Mouse (Mus musculus) intestine, embryonic 15.5 days (tissue): ENCODE measurements at regions not wholly inside any gene's neighbourhood (a gene's known extent, or its start where the extent isn't known, plus 50 kb on each side); places are given as distances from the start of the nearest gene placed in this dataset.
A peak's percentile ranks its signal among the peaks of the same experiment; 100 is the strongest.

Source experiments
- ATAC-seq: fragments of 200-750 bp; cut with Nextera tagmentation; 2 replicates; pipeline ENCODE4 v1.8.0; 2017; ENCODE audit warnings: moderate TSS enrichment, moderate library complexity
- H3K27ac ChIP-seq: fragments of 300-500 bp; sonication (generic); 2 replicates; pipeline ENCODE4 v1.5.1; 2015; ENCODE audit warnings: mild to moderate bottlenecking, inconsistent platforms
- H3K27me3 ChIP-seq: fragments of 300-500 bp; sonication (generic); replicated peaks from 2 replicates; pipeline ENCODE4 v1.6.1; 2015; ENCODE audit warnings: inconsistent platforms
- H3K36me3 ChIP-seq: fragments of 300-500 bp; sonication (generic); 2 replicates; pipeline ENCODE4 v1.6.1; 2015; ENCODE audit warnings: inconsistent platforms
- H3K4me1 ChIP-seq: fragments of 300-500 bp; sonication (generic); replicated peaks from 2 replicates; pipeline ENCODE4 v1.6.1; 2015; ENCODE audit warnings: inconsistent platforms
- H3K4me2 ChIP-seq: fragments of 300-500 bp; sonication (generic); replicated peaks from 2 replicates; pipeline ENCODE4 v1.6.1; 2015; ENCODE audit warnings: mild to moderate bottlenecking, inconsistent platforms
- H3K4me3 ChIP-seq: fragments of 300-500 bp; sonication (generic); replicated peaks from 2 replicates; pipeline ENCODE4 v1.5.1; 2015; ENCODE audit warnings: inconsistent platforms
- H3K9ac ChIP-seq: fragments of 300-500 bp; sonication (generic); 2 replicates; pipeline ENCODE4 v1.6.1; 2015; ENCODE audit warnings: inconsistent platforms
- H3K9me3 ChIP-seq: fragments of 300-500 bp; sonication (generic); 2 replicates; pipeline ENCODE4 v1.6.1; 2016; ENCODE audit warnings: inconsistent platforms
- WGBS: fragments of 180-500 bp; shearing (Covaris S2); methylation state at CpG from one replicate; pipeline ENCODE4 v1.1.7; 2015; 5-methylcytosine and 5-hydroxymethylcytosine counted together

DNA sequence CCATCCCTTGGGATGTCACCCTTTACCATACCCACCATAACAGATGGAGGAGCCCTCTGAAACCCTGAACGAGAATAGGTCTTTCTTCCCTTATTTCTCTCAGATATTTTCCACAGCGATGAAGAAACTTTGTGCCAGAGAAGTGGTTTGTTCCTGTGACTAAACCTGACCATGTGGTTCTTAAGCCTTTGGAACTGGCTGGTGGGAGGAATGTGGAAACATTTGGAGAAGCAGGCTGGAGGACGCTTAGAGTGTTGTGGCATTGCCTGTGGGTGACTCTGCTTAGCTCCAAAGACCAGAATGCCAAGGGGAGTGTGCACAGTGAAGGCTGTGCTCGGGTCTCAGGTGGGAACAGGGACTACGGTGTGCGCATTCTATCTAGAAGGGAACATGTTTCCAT lies 77.7 kb upstream of the Otos start:
- Histone ChIP-seq H3K36me3 (no peaks in the 10 kb centered on the region), H3K27ac (no peak overlapping the region), H3K9me3 (no peaks in the 10 kb centered on the region), H3K27me3 (no peaks in the 10 kb centered on the region), H3K4me3 (no peak overlapping the region), H3K9ac (no peak overlapping the region), H3K4me1 (no peaks in the 10 kb centered on the region), H3K4me2 (no peak overlapping the region)
- 81% methylated on average over 6 of the region's 6 CpGs for WGBS
- no peak for ATAC-seq

DNA sequence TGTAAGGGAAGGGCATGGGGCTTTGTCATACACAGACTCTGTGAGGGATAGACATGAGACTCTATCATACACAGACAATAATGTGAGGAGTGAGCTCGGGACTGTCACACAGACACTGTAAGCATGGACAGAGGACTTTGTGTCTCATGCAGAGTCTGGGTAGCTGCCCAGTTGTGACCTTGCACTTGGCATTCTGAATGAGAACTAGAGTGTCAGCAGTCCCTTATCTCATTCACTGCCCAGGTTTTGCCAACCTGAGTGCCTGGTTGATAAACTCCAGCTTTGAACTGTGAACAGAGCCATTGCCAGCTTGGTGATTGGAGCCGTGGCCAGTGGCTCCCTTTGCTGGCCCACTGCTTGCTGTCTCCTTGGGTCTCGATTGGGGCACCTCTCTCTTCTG lies 75.5 kb upstream of the Otos start:
- ATAC-seq = no peak
- Histone ChIP-seq H3K4me1 (no peaks in the 10 kb centered on the region), H3K9me3 (no peaks in the 10 kb centered on the region), H3K9ac (no peak overlapping the region), H3K36me3 (no peaks in the 10 kb centered on the region), H3K4me2 (no peak overlapping the region), H3K27ac (no peak overlapping the region), H3K27me3 (no peaks in the 10 kb centered on the region), H3K4me3 (no peak overlapping the region)
- 80% methylated on average over 3 of the region's 3 CpGs for WGBS

DNA sequence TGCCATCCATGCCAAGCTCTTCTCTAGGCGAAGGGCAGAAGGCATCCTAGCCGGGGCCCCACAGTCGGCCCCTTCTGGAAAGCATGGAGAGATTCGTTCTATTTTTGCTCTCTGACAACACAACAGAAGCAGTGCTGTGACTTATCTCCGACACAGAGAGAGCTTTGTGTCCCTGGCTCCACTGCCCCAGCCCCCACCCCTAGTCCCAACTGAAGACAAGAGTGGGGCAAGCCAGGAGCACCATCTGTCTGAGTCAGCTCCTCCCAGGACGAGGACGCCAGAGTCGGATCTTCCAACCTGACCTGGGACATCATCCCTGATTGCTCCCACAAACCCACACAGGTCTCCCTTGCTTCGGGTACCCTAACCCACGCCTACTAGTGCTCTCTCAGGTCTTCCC lies 71.9 kb upstream of the Otos start:
- Histone ChIP-seq H3K4me3 (no peak overlapping the region), H3K4me1 (no peaks in the 10 kb centered on the region), H3K27ac (no peak overlapping the region), H3K36me3 (no peaks in the 10 kb centered on the region), H3K27me3 (no peaks in the 10 kb centered on the region), H3K9me3 (no peaks in the 10 kb centered on the region), H3K9ac (no peak overlapping the region), H3K4me2 (no peak overlapping the region)
- 66% methylated on average over 10 of the region's 10 CpGs for WGBS
- ATAC-seq = no peak

DNA sequence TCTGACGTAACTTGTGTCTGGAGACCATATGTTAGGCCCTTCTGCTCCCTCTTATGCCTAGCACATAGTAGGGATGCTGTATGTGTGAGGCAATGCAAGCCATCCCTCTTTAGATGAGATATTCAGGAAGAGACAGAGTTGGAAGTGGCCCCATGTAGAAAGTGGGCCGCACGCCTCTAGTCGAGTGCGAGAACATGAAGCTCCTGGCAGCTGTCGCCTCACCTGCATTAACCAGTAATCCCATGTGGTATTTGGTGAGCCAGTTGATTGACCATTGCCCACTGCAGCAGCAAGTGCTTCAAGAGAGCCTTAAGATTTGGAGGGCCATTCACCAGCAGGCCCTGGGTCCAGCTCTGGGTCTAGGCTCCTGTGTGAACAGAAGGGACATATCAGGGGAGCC lies 71.2 kb upstream of the Otos start:
- Histone ChIP-seq H3K27me3 (no peaks in the 10 kb centered on the region), H3K4me2 (no peak overlapping the region), H3K4me1 (no peaks in the 10 kb centered on the region), H3K36me3 (no peaks in the 10 kb centered on the region), H3K27ac (no peak overlapping the region), H3K9ac (no peak overlapping the region), H3K9me3 (no peaks in the 10 kb centered on the region), H3K4me3 (no peak overlapping the region)
- no peak for ATAC-seq
- WGBS = 96% methylated on average over 6 of the region's 6 CpGs

DNA sequence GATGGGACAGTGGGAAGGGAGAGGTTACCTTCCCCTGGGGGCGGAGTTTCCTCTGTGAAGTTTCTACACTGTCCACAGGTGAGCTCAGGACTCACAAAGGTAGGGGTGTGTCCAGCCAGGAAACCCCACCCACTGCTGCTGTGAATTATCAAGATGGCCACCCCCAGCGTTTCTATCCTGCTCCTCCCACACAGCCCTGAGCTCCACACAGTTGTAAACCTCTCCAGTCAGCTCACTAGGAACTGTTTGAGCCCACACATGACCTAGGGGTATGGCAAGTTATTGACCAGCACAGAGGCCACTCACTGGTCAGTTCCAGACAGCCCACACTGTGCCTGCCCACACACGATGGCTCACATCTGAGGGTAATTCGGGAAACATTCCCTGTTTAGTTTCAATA lies 69.5 kb upstream of the Otos start:
- no peaks in the 10 kb centered on the region for H3K36me3 ChIP-seq
- no peak overlapping the region for H3K9ac ChIP-seq
- no peaks in the 10 kb centered on the region for H3K9me3 ChIP-seq
- H3K27me3 ChIP-seq = no peaks in the 10 kb centered on the region
- peak; percentile 76 for ATAC-seq
- no peak overlapping the region for H3K27ac ChIP-seq
- 58% methylated on average over 4 of the region's 4 CpGs for WGBS
- no peaks in the 10 kb centered on the region for H3K4me1 ChIP-seq
- no peak overlapping the region for H3K4me2 ChIP-seq
- H3K4me3 ChIP-seq = no peak overlapping the region

DNA sequence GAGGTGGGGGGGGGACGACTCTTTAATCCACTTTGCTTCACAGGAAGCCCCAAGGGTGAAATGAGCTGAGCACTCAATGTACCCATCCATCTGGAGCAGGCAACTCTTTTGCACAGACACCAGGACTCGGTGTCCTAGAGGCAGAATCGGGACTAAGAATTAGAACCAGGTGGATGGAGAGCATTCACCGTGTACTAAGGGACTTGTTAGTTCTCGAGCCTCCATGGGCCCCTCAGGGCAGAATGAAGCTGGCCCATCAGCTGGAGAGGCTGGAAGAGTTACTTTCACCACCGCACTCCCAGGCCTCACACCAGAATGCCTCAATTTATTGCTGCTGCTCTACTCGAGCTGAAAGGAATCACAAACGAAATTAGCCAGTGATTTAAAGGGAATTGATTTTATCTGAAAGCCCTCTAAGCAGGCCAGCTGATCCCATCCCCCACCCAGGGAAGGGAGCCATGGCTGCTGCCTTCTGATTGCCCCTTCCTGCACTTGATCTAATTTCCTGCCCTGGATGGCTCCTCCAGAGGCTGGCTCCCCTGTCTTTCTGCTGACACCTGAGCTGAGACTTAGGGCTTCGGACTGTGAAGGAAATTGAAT lies 66.2 kb upstream of the Otos start:
- H3K9me3 ChIP-seq = no peaks in the 10 kb centered on the region
- H3K4me2 ChIP-seq = no peak overlapping the region
- 49% methylated on average over 9 of the region's 9 CpGs for WGBS
- no peak overlapping the region for H3K27ac ChIP-seq
- H3K9ac ChIP-seq = no peak overlapping the region
- ATAC-seq = no peak
- H3K27me3 ChIP-seq = no peaks in the 10 kb centered on the region
- H3K4me1 ChIP-seq = no peaks in the 10 kb centered on the region
- H3K4me3 ChIP-seq = no peak overlapping the region
- no peaks in the 10 kb centered on the region for H3K36me3 ChIP-seq

DNA sequence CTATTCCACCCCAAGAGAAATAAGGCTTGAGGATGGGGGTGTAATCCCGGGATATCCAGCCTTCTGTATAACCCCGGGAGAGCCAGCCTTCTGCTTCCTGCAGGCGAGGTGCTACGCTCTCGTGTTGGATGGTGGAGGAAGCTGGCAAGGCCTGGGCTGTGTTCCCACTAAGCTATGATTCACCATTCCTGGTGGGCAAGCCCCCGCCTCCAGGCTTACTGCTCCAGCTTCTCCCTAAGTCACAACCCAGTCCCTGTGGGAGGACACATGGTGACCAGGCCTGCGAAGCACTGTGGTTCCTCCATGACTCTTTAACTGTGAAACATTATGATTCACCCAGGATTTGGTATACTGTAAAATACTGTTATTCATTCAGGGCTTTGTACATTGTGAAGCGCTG lies 63.7 kb upstream of the Otos start:
- Histone ChIP-seq H3K4me1 (0 out of 2 replicates have a peak, but pooled peaks cover 8% of the 10 kb centered on the region), H3K4me3 (no peak overlapping the region)

DNA sequence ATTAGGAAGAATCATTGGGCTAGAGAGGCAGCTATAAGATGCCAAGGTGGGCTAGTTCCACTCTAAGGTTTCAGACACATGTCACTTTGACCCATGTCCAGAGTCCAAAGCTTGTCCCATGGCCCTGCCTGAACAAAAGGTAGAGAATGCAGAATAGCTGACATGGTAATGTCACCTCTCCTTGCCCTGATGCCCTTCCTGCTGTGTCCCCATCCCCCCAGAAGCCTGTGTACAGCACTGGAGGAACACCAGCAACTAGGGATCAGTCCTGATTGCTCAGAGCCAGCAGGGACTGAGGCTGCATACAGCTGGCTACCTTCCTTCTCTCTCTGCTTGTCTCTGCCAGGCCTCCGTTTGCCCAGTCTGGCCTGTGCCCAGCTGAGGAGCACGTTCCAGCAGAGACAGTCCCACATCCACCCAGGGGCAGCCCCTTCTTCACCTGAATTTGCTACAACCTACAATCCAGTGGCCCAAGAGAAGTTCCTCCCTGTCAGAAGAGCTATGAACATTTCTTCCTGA lies 61.7 kb upstream of the Otos start:
- Histone ChIP-seq H3K36me3 (no peaks in the 10 kb centered on the region), H3K4me2 (no peak overlapping the region), H3K4me1 (0 out of 2 replicates have a peak, but pooled peaks cover 8% of the 10 kb centered on the region), H3K27ac (no peak overlapping the region), H3K9me3 (no peaks in the 10 kb centered on the region), H3K9ac (no peak overlapping the region), H3K27me3 (no peaks in the 10 kb centered on the region), H3K4me3 (no peak overlapping the region)
- no peak for ATAC-seq
- WGBS = 91% methylated on average over 2 of the region's 2 CpGs

More for the DNA sequence above, 63.7 kb upstream of the Otos start:
- no peak for ATAC-seq
- Histone ChIP-seq H3K27me3 (no peaks in the 10 kb centered on the region), H3K9me3 (no peaks in the 10 kb centered on the region), H3K9ac (no peak overlapping the region), H3K36me3 (no peaks in the 10 kb centered on the region), H3K4me2 (no peak overlapping the region), H3K27ac (no peak overlapping the region)
- 87% methylated on average over 8 of the region's 8 CpGs for WGBS

DNA sequence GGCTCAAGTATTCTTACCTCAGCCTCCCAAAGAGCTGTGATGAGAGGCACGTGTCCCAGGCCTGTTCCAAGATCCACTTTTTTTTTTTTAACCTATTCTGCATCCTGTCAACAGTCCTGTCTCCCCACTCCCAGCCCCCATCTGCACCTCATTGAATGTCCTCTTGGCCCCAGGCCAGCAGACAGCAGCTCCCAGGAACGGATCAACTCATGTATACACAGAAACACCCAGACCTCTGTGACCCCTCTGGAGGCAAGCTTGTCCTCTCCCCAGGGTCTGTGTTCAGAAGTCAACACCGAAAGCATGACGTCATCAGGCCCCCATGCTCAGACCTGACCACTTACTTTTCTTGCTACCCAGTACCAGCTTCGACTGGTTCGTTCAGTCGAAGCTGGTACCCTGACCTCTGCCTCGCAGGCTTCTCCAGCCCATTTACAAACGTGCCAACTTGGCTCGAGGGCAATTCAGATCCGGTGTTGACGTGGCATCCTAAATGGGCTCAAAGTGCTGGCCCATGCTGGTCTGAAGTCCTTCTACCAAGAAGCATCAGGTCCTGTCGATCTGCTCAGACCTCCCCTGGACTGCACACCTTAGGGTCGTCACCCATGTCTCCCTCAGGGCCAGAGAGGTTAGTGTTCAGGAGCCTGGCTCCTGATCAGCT lies 60.7 kb upstream of the Otos start:
- Histone ChIP-seq H3K4me2 (no peak overlapping the region), H3K27ac (no peak overlapping the region), H3K9me3 (no peaks in the 10 kb centered on the region), H3K4me1 (0 out of 2 replicates have a peak, but pooled peaks cover 8% of the 10 kb centered on the region), H3K4me3 (no peak overlapping the region), H3K27me3 (no peaks in the 10 kb centered on the region), H3K36me3 (no peaks in the 10 kb centered on the region), H3K9ac (no peak overlapping the region)
- WGBS = 58% methylated on average over 14 of the region's 14 CpGs
- ATAC-seq = no peak

DNA sequence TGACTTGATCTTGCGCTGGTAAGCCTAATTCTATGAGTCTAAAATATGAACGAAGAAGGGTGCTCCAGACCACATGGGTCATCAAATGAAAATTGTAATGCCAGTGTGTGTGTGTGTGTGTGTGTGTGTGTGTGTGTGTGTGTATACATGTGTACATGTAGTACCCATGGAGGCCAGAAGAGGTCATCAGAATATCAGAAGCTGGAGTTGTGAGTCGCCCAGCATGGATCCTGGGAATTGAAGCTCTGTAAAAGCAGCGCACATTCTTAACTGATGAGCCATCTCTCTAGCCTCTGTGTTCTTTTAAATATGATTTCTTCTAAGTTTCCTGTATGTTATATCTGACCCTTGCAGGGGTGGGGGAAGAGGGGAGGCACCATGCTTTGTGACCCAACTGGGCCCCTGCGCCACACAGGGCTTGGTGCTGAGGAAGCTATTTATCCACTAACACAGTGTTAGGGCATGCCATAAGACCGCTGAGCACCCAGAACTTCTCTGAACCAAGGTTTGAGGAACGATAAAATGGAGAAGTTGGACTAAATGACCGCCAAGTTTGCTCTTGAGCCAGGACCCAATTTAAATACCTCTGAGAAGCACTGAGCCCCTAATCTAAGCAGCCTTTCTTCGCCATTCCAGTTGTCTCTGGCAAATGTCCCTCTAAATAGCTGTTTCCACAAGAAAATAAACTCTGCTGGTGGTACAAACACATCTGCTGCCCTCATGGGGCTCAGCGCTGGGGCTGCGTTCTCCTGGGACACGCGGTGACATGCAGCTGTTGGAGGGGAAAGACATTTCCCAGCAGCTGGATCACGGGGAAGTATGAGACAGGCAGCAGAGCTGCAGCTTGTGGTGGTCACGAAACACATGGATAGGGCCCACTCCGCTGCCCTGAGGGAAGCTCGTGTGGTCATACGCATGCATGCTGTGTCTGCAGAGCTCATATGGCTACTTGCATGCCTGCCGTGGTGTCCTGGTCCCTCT lies 59.6 kb upstream of the Otos start:
- 70% methylated on average over 19 of the region's 19 CpGs for WGBS
- Histone ChIP-seq H3K36me3 (no peaks in the 10 kb centered on the region), H3K4me1 (0 out of 2 replicates have a peak, but pooled peaks cover 8% of the 10 kb centered on the region), H3K27ac (peak overlapping the region; percentile 70; the same call in 1 of the 2 replicates), H3K9ac (no peak overlapping the region), H3K27me3 (no peaks in the 10 kb centered on the region), H3K4me3 (no peak overlapping the region), H3K4me2 (no peak overlapping the region), H3K9me3 (no peaks in the 10 kb centered on the region)
- ATAC-seq = 0 out of 2 replicates have a peak, but pooled peaks have one; percentile 28

DNA sequence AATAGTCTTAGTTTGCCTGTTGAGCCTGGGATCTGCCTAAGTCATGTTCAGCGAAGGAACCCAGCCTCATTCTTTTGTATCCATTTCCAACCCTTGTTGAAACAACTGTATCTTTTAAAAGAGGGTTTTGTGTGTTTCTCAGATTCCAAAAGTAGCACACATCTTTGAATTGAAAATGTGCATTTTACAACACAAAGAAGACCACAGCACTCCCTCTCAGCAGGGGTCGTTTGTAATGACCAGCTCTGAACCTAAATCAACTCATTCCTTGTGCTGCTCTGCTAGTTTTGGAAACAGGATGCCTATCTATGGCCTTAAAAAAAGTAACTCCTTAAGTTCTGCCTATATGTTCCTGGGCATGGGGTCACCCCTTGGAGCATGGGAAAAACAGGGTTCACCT lies 58.8 kb upstream of the Otos start:
- Histone ChIP-seq H3K4me2 (no peak overlapping the region), H3K27me3 (no peaks in the 10 kb centered on the region), H3K9me3 (no peaks in the 10 kb centered on the region), H3K9ac (no peak overlapping the region), H3K36me3 (no peaks in the 10 kb centered on the region), H3K27ac (no peak overlapping the region), H3K4me3 (no peak overlapping the region), H3K4me1 (0 out of 2 replicates have a peak, but pooled peaks cover 8% of the 10 kb centered on the region)
- 67% methylated on average over 2 of the region's 2 CpGs for WGBS
- no peak for ATAC-seq

DNA sequence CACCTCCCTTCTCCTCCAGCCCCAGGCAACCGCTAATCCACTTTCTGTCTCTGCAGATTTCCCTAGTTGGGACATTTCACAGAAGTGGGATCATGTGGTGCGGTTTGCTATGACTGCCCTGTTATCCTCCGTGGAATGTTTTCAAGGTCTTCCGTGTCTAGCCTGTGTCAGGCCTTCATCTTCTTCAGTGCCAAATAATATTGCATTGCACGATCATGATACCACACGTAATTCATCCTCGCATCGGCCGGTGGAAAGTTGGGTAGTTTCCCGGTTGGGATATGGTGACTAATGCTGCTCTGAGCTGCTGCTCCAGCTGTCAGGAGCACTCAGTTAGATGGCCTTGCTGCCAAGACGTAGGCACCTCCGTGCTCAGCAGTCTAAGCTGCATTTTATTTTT lies 55.3 kb upstream of the Otos start:
- 75% methylated on average over 12 of the region's 12 CpGs for WGBS

More for the DNA sequence above, 55.3 kb upstream of the Otos start:
- ATAC-seq = no peak
- no peaks in the 10 kb centered on the region for H3K27me3 ChIP-seq
- H3K9ac ChIP-seq = no peak overlapping the region
- no peaks in the 10 kb centered on the region for H3K9me3 ChIP-seq
- H3K4me3 ChIP-seq = no peak overlapping the region
- H3K27ac ChIP-seq = no peak overlapping the region
- no peaks in the 10 kb centered on the region for H3K36me3 ChIP-seq
- H3K4me2 ChIP-seq = no peak overlapping the region
- peaks cover 10% of the 10 kb centered on the region for H3K4me1 ChIP-seq
